Mouse (Mus musculus): ENCODE measurements at regions not wholly inside any gene's neighbourhood (a gene's known extent, or its start where the extent isn't known, plus 50 kb on each side); places are given as distances from the start of the nearest gene placed in this dataset.

- no peak for DNase-seq (ENCODE audit: low spot score)
These were observed 2721.7 kb upstream of the Lrrc6 start for GRCm38 (mm10) chr15:69222391-69222790.
